Mouse (Mus musculus) thymus, adult 2 months (tissue): ENCODE measurements around the gene Mmp19.

Source experiments
- CTCF ChIP-seq: fragments of 200-500 bp; IDR thresholded peaks from 2 replicates; pipeline ENCODE4 v1.5.1; 2012; ENCODE audit warnings: mild to moderate bottlenecking, control low read depth, low read length, moderate library complexity, borderline replicate concordance; ENCODE audit not compliant: control insufficient read depth, poor library complexity, insufficient read depth; ENCODE audit errors: extremely low read depth
- POLR2A ChIP-seq: fragments of 200-500 bp; IDR thresholded peaks from 2 replicates; pipeline ENCODE4 v1.6.1; 2012; ENCODE audit warnings: mild to moderate bottlenecking, low read length, control low read depth, moderate library complexity; ENCODE audit not compliant: control insufficient read depth, poor library complexity, insufficient read depth; ENCODE audit errors: extremely low read depth

DNA sequence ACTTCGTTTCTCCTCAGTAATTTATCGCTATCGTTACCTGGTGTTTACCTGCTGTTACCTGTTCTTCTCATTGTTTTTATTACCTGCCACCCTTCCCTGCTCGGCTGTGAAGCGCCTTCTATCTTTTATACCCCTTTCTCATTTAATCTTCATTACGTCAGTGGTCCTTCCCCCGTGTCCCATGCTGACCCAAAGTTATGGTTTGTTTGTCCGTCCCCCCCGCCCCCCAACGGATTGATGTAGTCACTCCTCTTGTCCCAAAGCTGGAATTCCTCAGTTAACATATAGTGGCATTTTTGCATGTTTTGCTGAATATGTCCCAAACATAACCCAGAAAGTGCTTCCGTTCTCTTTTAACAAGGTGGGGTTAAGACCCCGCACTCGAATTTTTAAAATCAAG lies 31.4 kb downstream of the Mmp19 start:
- TF ChIP-seq POLR2A, result no peak
- no peak for TF ChIP-seq CTCF
